Mouse (Mus musculus) megakaryocyte, embryonic 14.5 days (primary cell): ENCODE measurements around the gene Ppp1r26.

Source experiments
- FLI1 ChIP-seq: IDR thresholded peaks from 2 replicates; pipeline ENCODE4 v1.6.1; 2012; ENCODE audit warnings: low read length, inconsistent platforms, mixed read lengths
- GATA1 ChIP-seq: IDR thresholded peaks from 3 replicates; pipeline ENCODE4 v1.6.1; 2012; ENCODE audit warnings: mixed read lengths, low read length, inconsistent platforms, borderline replicate concordance

- no peak for TF ChIP-seq GATA1
- no peak for TF ChIP-seq FLI1
These were observed 33.7 kb upstream of the Ppp1r26 start for GRCm38 (mm10) chr2:28412936-28413335.
